Comparison of ENCODE assay signal across 8 mouse cellular contexts in genomic region chr2:71547829-71548228, GRCm38 (mm10). TPM values are rescaled to one million over a fixed set of nuclear protein-coding genes. Genes with fewer than 3 reads are reported as not detected.
DNase-seq lines count a peak whose midpoint lies in the region; ATAC-seq and TF ChIP-seq lines count a peak whose summit lies in the region.

No protein-coding gene starts in this region.

- peak overlapping the region; percentile 2; the same call in 1 of the 2 replicates for H3K4me3 ChIP-seq in embryonic facial prominence, embryonic 10.5 days
- H3K4me3 ChIP-seq in kidney, postnatal 0 days (replicated peaks; ENCODE audit: low read depth, low read length): no peak overlapping the region

- TF ChIP-seq CTCF in kidney, postnatal 0 days (IDR thresholded peaks at IDR 0.05; ENCODE audit: low read depth): peak; percentile 87

- H3K27me3 ChIP-seq in embryonic facial prominence, embryonic 10.5 days (replicated peaks; ENCODE audit: low read depth, poor library complexity, severe bottlenecking): peaks cover 92% of the 10 kb centered on the region
- peaks cover 78% of the 10 kb centered on the region for H3K27me3 ChIP-seq in kidney, postnatal 0 days (ENCODE audit: insufficient read depth, low read length)

- H3K36me3 ChIP-seq in embryonic facial prominence, embryonic 10.5 days (replicated peaks): peaks cover 16% of the 10 kb centered on the region
- no peaks in the 10 kb centered on the region for H3K36me3 ChIP-seq in kidney, postnatal 0 days (ENCODE audit: insufficient read depth, low read length)

- WGBS in embryonic facial prominence, embryonic 10.5 days: 0% methylated on average over 8 of the region's 8 CpGs
- WGBS in kidney, postnatal 0 days: 2% methylated on average over 8 of the region's 8 CpGs

- H3K4me1 ChIP-seq in embryonic facial prominence, embryonic 10.5 days: peaks cover 55% of the 10 kb centered on the region
- peaks cover 12% of the 10 kb centered on the region; the same call in 1 of the 2 replicates for H3K4me1 ChIP-seq in kidney, postnatal 0 days (replicated peaks; ENCODE audit: insufficient read depth, low read length)

- no peak overlapping the region for H3K27ac ChIP-seq in embryonic facial prominence, embryonic 10.5 days (replicated peaks)
- no peak overlapping the region for H3K27ac ChIP-seq in kidney, postnatal 0 days

- no peak overlapping the region for H3K9ac ChIP-seq in kidney, postnatal 0 days (ENCODE audit: low read depth, low read length)

- no peak overlapping the region for H3K4me2 ChIP-seq in kidney, postnatal 0 days (ENCODE audit: low read length)

- H3K9me3 ChIP-seq in embryonic facial prominence, embryonic 10.5 days: no peaks in the 10 kb centered on the region
- H3K9me3 ChIP-seq in kidney, postnatal 0 days (replicated peaks; ENCODE audit: low read length): no peaks in the 10 kb centered on the region

- no peak for ATAC-seq in kidney, postnatal 0 days (replicated peaks; ENCODE audit: low FRiP score, low read depth)
- ATAC-seq in megakaryocyte, adult 5-6 weeks (ENCODE audit: poor library complexity, severe bottlenecking): peak; percentile 66

- DNase-seq in frontal cortex, postnatal 36 days (ENCODE audit: low spot score in 2 of 2): peak; percentile 53 to 54
- no peak for DNase-seq in frontal cortex, postnatal 14 days (ENCODE audit: low spot score in 2 of 2)
- DNase-seq in urinary bladder, postnatal 25 days (ENCODE audit: low spot score): peak; percentile 73
- DNase-seq in urinary bladder, postnatal 10 days (ENCODE audit: low spot score): no peak
- peak; percentile 89 for DNase-seq in embryonic facial prominence, embryonic 10.5 days (ENCODE audit: low spot score)
- DNase-seq in kidney, postnatal 0 days (ENCODE audit: low spot score): peak; percentile 87
- DNase-seq in testis, postnatal 10 days (ENCODE audit: low spot score): peak; percentile 88

RNA-seq across cellular contexts. Expression of gene Dlx2, which starts 1.3 kb away (rescaled TPM):
- 33.3 and 38.4 TPM in 2 replicates for polyA plus RNA-seq in embryonic facial prominence, embryonic 10.5 days (2016; fragmentation: Nextera tagmentation; extraction: Ambion mirVana)
- polyA plus RNA-seq in kidney, postnatal 0 days (2015; fragmentation: Nextera tagmentation; extraction: Ambion mirVana): not detected in 2 replicates
- total RNA-seq in megakaryocyte, adult 5-6 weeks (2015): not detected in 2 replicates
- not detected in 2 replicates for total RNA-seq in megakaryocyte, adult 5-6 weeks (2017)

RNA-seq across cellular contexts. Expression of gene Dlx1, which starts 19.9 kb away (rescaled TPM):
- 46.1 and 69.6 TPM in 2 replicates for polyA plus RNA-seq in embryonic facial prominence, embryonic 10.5 days (2016; fragmentation: Nextera tagmentation; extraction: Ambion mirVana)
- not detected in 2 replicates for polyA plus RNA-seq in kidney, postnatal 0 days (2015; fragmentation: Nextera tagmentation; extraction: Ambion mirVana)
- not detected in 2 replicates for total RNA-seq in megakaryocyte, adult 5-6 weeks (2015)
- not detected in 2 replicates for total RNA-seq in megakaryocyte, adult 5-6 weeks (2017)

Comparison
In these comparisons a context has a peak if more than half of its experiments do, and no peak if none do; other contexts are left out.
1. DNase-seq: peak in frontal cortex, postnatal 36 days (2 of 2), urinary bladder, postnatal 25 days (single experiment), embryonic facial prominence, embryonic 10.5 days (single experiment), kidney, postnatal 0 days (single experiment) and testis, postnatal 10 days (single experiment); none in frontal cortex, postnatal 14 days (0 of 2) and urinary bladder, postnatal 10 days (single experiment).
2. RNA of gene Dlx2, which starts 1.3 kb away (polyA plus RNA-seq): 33.3 to 38.4 TPM in embryonic facial prominence, embryonic 10.5 days; not detected in kidney, postnatal 0 days; every median in the first group is over 10 times any median in the second.
3. RNA of gene Dlx1, which starts 19.9 kb away (polyA plus RNA-seq): 46.1 to 69.6 TPM in embryonic facial prominence, embryonic 10.5 days; not detected in kidney, postnatal 0 days; every median in the first group is over 10 times any median in the second.